Mouse (Mus musculus) lung, postnatal 0 days (tissue): Measurements from ENCODE around the gene Spink2.

Experiments used
- CTCF ChIP-seq: IDR thresholded peaks from 2 replicates; pipeline ENCODE4 v1.5.1; 2016; ENCODE audit warnings: antibody characterized with exemption, mild to moderate bottlenecking
- EP300 ChIP-seq: IDR thresholded peaks from 2 replicates; pipeline ENCODE4 v1.6.1; 2016; ENCODE audit warnings: antibody characterized with exemption, mild to moderate bottlenecking, control low read depth

GRCm38 (mm10) chr5:77181508-77181907 is 29.8 kb downstream of the Spink2 start:
- TF ChIP-seq EP300 = no peak
- no peak for TF ChIP-seq CTCF
